Mouse (Mus musculus): Measurements from ENCODE around the gene Cfap43. TPM values are rescaled to one million over a fixed set of nuclear protein-coding genes. Genes with fewer than 3 reads are reported as not detected.

Cfap43 gene
- polyA plus RNA-seq, 1 experiment from 2014 or later: 0.19 TPM

GRCm38 (mm10) chr19:47722471-47722870, 196.6 kb downstream of the Cfap43 start:
- Histone ChIP-seq H3K4me3 (no peak overlapping the region), H3K36me3 (no peaks in the 10 kb centered on the region), H3K4me2 (replicated peaks) (no peak overlapping the region), H3K27ac (no peak overlapping the region), H3K27me3 (peaks cover 2% of the 10 kb centered on the region; the same call in 1 of the 2 replicates), H3K9ac (no peak overlapping the region), H3K9me3 (no peaks in the 10 kb centered on the region), H3K4me1 (0 out of 2 replicates have a peak, but pooled peaks cover 2% of the 10 kb centered on the region)
- ATAC-seq (ENCODE audit: insufficient number of reproducible peaks, insufficient read depth, low FRiP score, low TSS enrichment): no peak
- 80% methylated on average over 6 of the region's 6 CpGs for WGBS

GRCm38 (mm10) chr19:47719147-47719546, 199.9 kb downstream of the Cfap43 start:
- 83% methylated on average over 3 of the region's 3 CpGs for WGBS
- no peak overlapping the region for H3K4me3 ChIP-seq
- no peak overlapping the region for H3K27ac ChIP-seq
- ATAC-seq (ENCODE audit: insufficient number of reproducible peaks, insufficient read depth, low FRiP score, low TSS enrichment): no peak
- H3K36me3 ChIP-seq: no peaks in the 10 kb centered on the region
- no peaks in the 10 kb centered on the region for H3K9me3 ChIP-seq
- 0 out of 2 replicates have a peak, but pooled peaks cover 2% of the 10 kb centered on the region for H3K4me1 ChIP-seq
- H3K9ac ChIP-seq: no peak overlapping the region
- H3K27me3 ChIP-seq: peaks cover 2% of the 10 kb centered on the region; the same call in 1 of the 2 replicates
- H3K4me2 ChIP-seq (replicated peaks): no peak overlapping the region

- H3K27ac ChIP-seq: no peak overlapping the region
- no peak for ATAC-seq (ENCODE audit: insufficient number of reproducible peaks, insufficient read depth, low FRiP score, low TSS enrichment)
- H3K4me2 ChIP-seq (replicated peaks): no peak overlapping the region
- H3K4me3 ChIP-seq: no peak overlapping the region
- WGBS: 65% methylated on average over 2 of the region's 2 CpGs
- no peak overlapping the region for H3K9ac ChIP-seq
- H3K4me1 ChIP-seq: no peaks in the 10 kb centered on the region
- H3K27me3 ChIP-seq: peaks cover 2% of the 10 kb centered on the region; the same call in 1 of the 2 replicates
- H3K36me3 ChIP-seq: no peaks in the 10 kb centered on the region
- no peaks in the 10 kb centered on the region for H3K9me3 ChIP-seq
Observed at GRCm38 (mm10) chr19:47716144-47716543, 202.9 kb downstream of the Cfap43 start.

GRCm38 (mm10) chr19:47713457-47713856, 205.6 kb downstream of the Cfap43 start:
- no peaks in the 10 kb centered on the region for H3K27me3 ChIP-seq
- no peak for ATAC-seq (ENCODE audit: insufficient number of reproducible peaks, insufficient read depth, low FRiP score, low TSS enrichment)
- H3K4me1 ChIP-seq: no peaks in the 10 kb centered on the region
- H3K36me3 ChIP-seq: no peaks in the 10 kb centered on the region
- H3K27ac ChIP-seq: no peak overlapping the region
- H3K4me3 ChIP-seq: no peak overlapping the region
- no peak overlapping the region for H3K9ac ChIP-seq
- H3K4me2 ChIP-seq (replicated peaks): no peak overlapping the region
- H3K9me3 ChIP-seq: no peaks in the 10 kb centered on the region
- 70% methylated on average over 9 of the region's 9 CpGs for WGBS

GRCm38 (mm10) chr19:47710376-47710775, 208.7 kb downstream of the Cfap43 start:
- Histone ChIP-seq H3K9ac (no peak overlapping the region), H3K36me3 (no peaks in the 10 kb centered on the region), H3K9me3 (no peaks in the 10 kb centered on the region), H3K27me3 (no peaks in the 10 kb centered on the region), H3K27ac (no peak overlapping the region), H3K4me3 (no peak overlapping the region), H3K4me1 (no peaks in the 10 kb centered on the region), H3K4me2 (replicated peaks) (no peak overlapping the region)
- no peak for ATAC-seq (ENCODE audit: insufficient number of reproducible peaks, insufficient read depth, low FRiP score, low TSS enrichment)
- WGBS: 86% methylated on average over 4 of the region's 4 CpGs

- no peak overlapping the region for H3K27ac ChIP-seq
- 88% methylated on average over 8 of the region's 8 CpGs for WGBS
- H3K4me1 ChIP-seq: no peaks in the 10 kb centered on the region
- H3K36me3 ChIP-seq: no peaks in the 10 kb centered on the region
- no peak overlapping the region for H3K9ac ChIP-seq
- no peak for ATAC-seq (ENCODE audit: insufficient number of reproducible peaks, insufficient read depth, low FRiP score, low TSS enrichment)
- no peaks in the 10 kb centered on the region for H3K27me3 ChIP-seq
- no peaks in the 10 kb centered on the region for H3K9me3 ChIP-seq
- H3K4me2 ChIP-seq (replicated peaks): no peak overlapping the region
- no peak overlapping the region for H3K4me3 ChIP-seq
Observed at GRCm38 (mm10) chr19:47705772-47706309, 213.2 kb downstream of the Cfap43 start.

GRCm38 (mm10) chr19:47705080-47705771, 213.9 kb downstream of the Cfap43 start:
- no peak for ATAC-seq (ENCODE audit: insufficient number of reproducible peaks, insufficient read depth, low FRiP score, low TSS enrichment)
- WGBS: 67% methylated on average over 13 of the region's 13 CpGs
- no peaks in the 10 kb centered on the region for H3K4me1 ChIP-seq

GRCm38 (mm10) chr19:47700509-47700908, 218.6 kb downstream of the Cfap43 start:
- no peak overlapping the region for H3K9ac ChIP-seq
- H3K36me3 ChIP-seq: no peaks in the 10 kb centered on the region
- H3K4me3 ChIP-seq: no peak overlapping the region
- 95% methylated on average over 8 of the region's 8 CpGs for WGBS
- H3K9me3 ChIP-seq: no peaks in the 10 kb centered on the region
- ATAC-seq (ENCODE audit: insufficient number of reproducible peaks, insufficient read depth, low FRiP score, low TSS enrichment): no peak
- no peak overlapping the region for H3K27ac ChIP-seq
- no peaks in the 10 kb centered on the region for H3K4me1 ChIP-seq
- no peaks in the 10 kb centered on the region for H3K27me3 ChIP-seq
- no peak overlapping the region for H3K4me2 ChIP-seq (replicated peaks)

More at GRCm38 (mm10) chr19:47705080-47705771, 213.9 kb downstream of the Cfap43 start:
- H3K4me2 ChIP-seq (replicated peaks): no peak overlapping the region
- no peaks in the 10 kb centered on the region for H3K9me3 ChIP-seq
- H3K27ac ChIP-seq: no peak overlapping the region
- H3K9ac ChIP-seq: no peak overlapping the region
- no peaks in the 10 kb centered on the region for H3K27me3 ChIP-seq
- no peaks in the 10 kb centered on the region for H3K36me3 ChIP-seq
- H3K4me3 ChIP-seq: no peak overlapping the region

- Histone ChIP-seq H3K4me1 (no peaks in the 10 kb centered on the region), H3K27ac (no peak overlapping the region), H3K27me3 (no peaks in the 10 kb centered on the region), H3K4me3 (no peak overlapping the region), H3K9me3 (no peaks in the 10 kb centered on the region), H3K9ac (no peak overlapping the region), H3K36me3 (no peaks in the 10 kb centered on the region), H3K4me2 (replicated peaks) (no peak overlapping the region)
- 72% methylated on average over 9 of the region's 9 CpGs for WGBS
- no peak for ATAC-seq (ENCODE audit: insufficient number of reproducible peaks, insufficient read depth, low FRiP score, low TSS enrichment)
Observed at GRCm38 (mm10) chr19:47699743-47700142, 219.3 kb downstream of the Cfap43 start.

GRCm38 (mm10) chr19:47698266-47698665, 220.8 kb downstream of the Cfap43 start:
- H3K4me2 ChIP-seq (replicated peaks): no peak overlapping the region
- H3K27me3 ChIP-seq: no peaks in the 10 kb centered on the region
- no peak overlapping the region for H3K27ac ChIP-seq
- no peak for ATAC-seq (ENCODE audit: insufficient number of reproducible peaks, insufficient read depth, low FRiP score, low TSS enrichment)
- no peaks in the 10 kb centered on the region for H3K9me3 ChIP-seq
- H3K4me3 ChIP-seq: no peak overlapping the region
- WGBS: 55% methylated on average over 9 of the region's 9 CpGs
- H3K4me1 ChIP-seq: no peaks in the 10 kb centered on the region
- H3K9ac ChIP-seq: no peak overlapping the region
- H3K36me3 ChIP-seq: no peaks in the 10 kb centered on the region

GRCm38 (mm10) chr19:47697067-47697466, 222.0 kb downstream of the Cfap43 start:
- H3K9me3 ChIP-seq: no peaks in the 10 kb centered on the region
- WGBS: 85% methylated on average over 11 of the region's 11 CpGs
- no peak overlapping the region for H3K27ac ChIP-seq
- H3K4me2 ChIP-seq (replicated peaks): no peak overlapping the region
- no peak overlapping the region for H3K4me3 ChIP-seq
- no peak for ATAC-seq (ENCODE audit: insufficient number of reproducible peaks, insufficient read depth, low FRiP score, low TSS enrichment)
- no peak overlapping the region for H3K9ac ChIP-seq
- H3K4me1 ChIP-seq: no peaks in the 10 kb centered on the region
- H3K27me3 ChIP-seq: no peaks in the 10 kb centered on the region
- no peaks in the 10 kb centered on the region for H3K36me3 ChIP-seq

- no peaks in the 10 kb centered on the region for H3K36me3 ChIP-seq
- WGBS: 92% methylated on average over 8 of the region's 8 CpGs
- no peak overlapping the region for H3K9ac ChIP-seq
- H3K27me3 ChIP-seq: no peaks in the 10 kb centered on the region
- H3K9me3 ChIP-seq: no peaks in the 10 kb centered on the region
- no peak overlapping the region for H3K27ac ChIP-seq
- no peak for ATAC-seq (ENCODE audit: insufficient number of reproducible peaks, insufficient read depth, low FRiP score, low TSS enrichment)
- no peaks in the 10 kb centered on the region for H3K4me1 ChIP-seq
- H3K4me2 ChIP-seq (replicated peaks): no peak overlapping the region
- no peak overlapping the region for H3K4me3 ChIP-seq
Observed at GRCm38 (mm10) chr19:47696411-47696810, 222.7 kb downstream of the Cfap43 start.

All from embryonic facial prominence, embryonic 12.5 days (tissue).